Mouse (Mus musculus) Patski (cell line): Measurements from ENCODE around the gene Ftl1. TPM values are rescaled to one million over a fixed set of nuclear protein-coding genes. Genes with fewer than 3 reads are reported as not detected.
A peak's percentile ranks its signal among the peaks of the same experiment; 100 is the strongest.
"Not testable (repeated sequence)": the region's sequence is repeated elsewhere in the genome, so short reads cannot be mapped to it uniquely, and the experiment has no call there.

Experiments
- ATAC-seq: fragments of 100-300 bp; one replicate; pipeline ENCODE4 v1.8.0; 2021
- CTCF ChIA-PET: fragments of 350-600 bp; sonication (Branson Sonifier 250); formaldehyde crosslinking; loops from one replicate; lab custom pipeline; 2022; ENCODE audit warnings: inconsistent platforms; lab: Charles Lee
- POLR2A ChIA-PET: fragments of 350-600 bp; sonication (Branson Sonifier 250); formaldehyde crosslinking; loops from one replicate; lab custom pipeline; 2022; ENCODE audit warnings: antibody characterized with exemption, inconsistent platforms; lab: Charles Lee
- DNase-seq: peaks from one replicate; pipeline ENCODE4 v3.0.0-alpha.2; 2011; ENCODE audit warnings: low read depth, low spot score
- H3K27me3 ChIP-seq: fragments of 371-371 bp; one replicate; pipeline ENCODE4 v1.5.1; 2021
- CTCF ChIP-seq: fragments of 100-300 bp; IDR thresholded peaks from one replicate; pipeline ENCODE4 v1.5.1; 2021
- in situ Hi-C: fragments of 300-500 bp; cut with MboI; formaldehyde crosslinking; loops from 3 replicates; pipeline ENCODE4 v1.11.1; 2018; ENCODE audit warnings: low pct_unique_long_range_greater_than_20kb, mixed read lengths
- polyA plus RNA-seq: library from polyadenylated mRNA; unstranded; gene quantifications from one replicate; pipeline ENCODE4 v1.2.3, GENCODE M21; 2021

Ftl1 gene
- polyA plus RNA-seq, 1 experiment from 2014 or later: 15.6 TPM

GRCm38 (mm10) chr7:45463987-45464778 is 4.5 kb upstream of the Ftl1 start:
- ChIA-PET POLR2A (no interaction called here), CTCF (interaction anchor here (1.2 to 3.5 kb wide), 3 partner anchors 12 to 30 kb away, joined by 3 to 14 read pairs (median 3); partner anchors contain the start of gene Gys1)
- DNase-seq: no peak
- ATAC-seq: no peak
- no peaks in the 10 kb centered on the region for H3K27me3 ChIP-seq
- no peak for TF ChIP-seq CTCF
- in situ Hi-C loops: no loop called here

GRCm38 (mm10) chr7:45462868-45463267 is 3.2 kb upstream of the Ftl1 start:
- DNase-seq, H3K27me3 ChIP-seq, in situ Hi-C loops, ATAC-seq: not testable (repeated sequence)
- CTCF ChIA-PET: interaction anchor here (0.8 kb wide), 1 partner anchor 48 kb away, joined by 3 read pairs; the partner anchor contains the start of gene Nucb1
- POLR2A ChIA-PET: interaction anchor here (0.7 kb wide), 1 partner anchor 30 kb away, joined by 3 read pairs; no protein-coding TSS in a partner anchor

GRCm38 (mm10) chr7:45462325-45462724 is 2.6 kb upstream of the Ftl1 start:
- POLR2A ChIA-PET: no interaction called here
- H3K27me3 ChIP-seq: no peaks in the 10 kb centered on the region
- CTCF ChIA-PET: interaction anchor here (0.8 kb wide), 1 partner anchor 48 kb away, joined by 3 read pairs; the partner anchor contains the start of gene Nucb1
- TF ChIP-seq CTCF: no peak
- DNase-seq (no peak), ATAC-seq (no peak)
- in situ Hi-C loops: no loop called here

- no peaks in the 10 kb centered on the region for H3K27me3 ChIP-seq
- in situ Hi-C loops: no loop called here
- no peak for ATAC-seq
- ChIA-PET POLR2A (no interaction called here), CTCF (no interaction called here)
- DNase-seq: no peak
- TF ChIP-seq CTCF: no peak
These were observed 2.1 kb upstream of the Ftl1 start for GRCm38 (mm10) chr7:45461781-45462180.

GRCm38 (mm10) chr7:45461326-45461725 is 1.6 kb upstream of the Ftl1 start:
- ChIA-PET CTCF (no interaction called here), POLR2A (no interaction called here)
- in situ Hi-C loops: no loop called here
- ATAC-seq (no peak), DNase-seq (no peak)
- H3K27me3 ChIP-seq: no peaks in the 10 kb centered on the region
- no peak for TF ChIP-seq CTCF

GRCm38 (mm10) chr7:45460860-45461314 is 1.2 kb upstream of the Ftl1 start:
- H3K27me3 ChIP-seq: no peaks in the 10 kb centered on the region
- peak; percentile 78 for DNase-seq
- peak; percentile 24 for ATAC-seq
- in situ Hi-C loops: no loop called here
- ChIA-PET CTCF (no interaction called here), POLR2A (no interaction called here)
- TF ChIP-seq CTCF: no peak

- no peak for DNase-seq
- TF ChIP-seq CTCF: no peak
- CTCF ChIA-PET: interaction anchor here (0.7 kb wide), 1 partner anchor 222 kb away, joined by 3 read pairs; no protein-coding TSS in a partner anchor
These were observed 693 bp upstream of the Ftl1 start for GRCm38 (mm10) chr7:45460377-45460776.

GRCm38 (mm10) chr7:45458748-45459563 is 728 bp downstream of the Ftl1 start:
- DNase-seq (no peak), ATAC-seq (no peak)
- no peaks in the 10 kb centered on the region for H3K27me3 ChIP-seq
- in situ Hi-C loops: no loop called here
- POLR2A ChIA-PET: no interaction called here
- CTCF ChIA-PET: no interaction called here
- no peak for TF ChIP-seq CTCF

More at GRCm38 (mm10) chr7:45460377-45460776, 693 bp upstream of the Ftl1 start:
- ATAC-seq: no peak
- in situ Hi-C loops: no loop called here
- POLR2A ChIA-PET: no interaction called here
- H3K27me3 ChIP-seq: no peaks in the 10 kb centered on the region

GRCm38 (mm10) chr7:45457204-45458060 is 2.3 kb downstream of the Ftl1 start:
- ATAC-seq: peak; percentile 17

More at GRCm38 (mm10) chr7:45457204-45458060, 2.3 kb downstream of the Ftl1 start:
- ChIA-PET POLR2A (interaction anchor here (1.2 to 1.7 kb wide), 3 partner anchors 9 to 21 kb away, joined by 3 to 7 read pairs (median 4); partner anchors contain the start of gene Bax), CTCF (interaction anchor here (1.9 to 3.4 kb wide), 4 partner anchors 8 to 23 kb away, joined by 6 to 11 read pairs (median 9); partner anchors contain the start of genes Bax and Gys1)
- no peak for DNase-seq
- TF ChIP-seq CTCF: no peak
- in situ Hi-C loops: no loop called here
- H3K27me3 ChIP-seq: no peaks in the 10 kb centered on the region
